Mouse (Mus musculus): ENCODE measurements at regions not wholly inside any gene's neighbourhood (a gene's known extent, or its start where the extent isn't known, plus 50 kb on each side); places are given as distances from the start of the nearest gene placed in this dataset.

GRCm38 (mm10) chr9:63087195-63087594, 61.6 kb downstream of the Skor1 start:
- no peak for DNase-seq
- intact Hi-C loops (cut with DNase I; ENCODE audit: low total_unique reads), result no loop called here

DNA sequence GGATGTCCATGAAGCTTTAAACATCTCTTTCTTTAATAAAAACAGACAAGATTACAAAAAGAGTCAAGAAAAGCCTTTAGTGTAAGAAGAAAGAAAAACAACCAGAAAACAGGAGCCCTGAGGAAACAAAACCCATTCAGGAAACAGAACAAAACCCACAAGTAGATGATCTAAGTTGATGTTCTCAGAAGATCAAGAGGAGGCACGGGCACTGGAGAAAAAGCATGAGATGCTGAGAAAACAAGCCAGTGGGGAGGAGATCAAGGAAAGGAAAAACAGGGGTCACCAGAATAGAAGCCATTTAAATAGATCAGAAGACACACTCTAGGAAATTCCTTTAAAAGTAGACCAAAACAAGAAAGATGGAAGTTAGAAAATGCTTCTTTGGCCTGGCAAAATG, 62.1 kb downstream of the Skor1 start:
- intact Hi-C loops (cut with DNase I; ENCODE audit: low total_unique reads), result no loop called here
- no peak for DNase-seq

- no peak for DNase-seq
- intact Hi-C loops (cut with DNase I; ENCODE audit: low total_unique reads), result no loop called here
Observed at GRCm38 (mm10) chr9:63082830-63083229, 65.9 kb downstream of the Skor1 start.

GRCm38 (mm10) chr9:63082311-63082710, 66.5 kb downstream of the Skor1 start:
- DNase-seq, result no peak
- intact Hi-C loops (cut with DNase I; ENCODE audit: low total_unique reads), result no loop called here

DNA sequence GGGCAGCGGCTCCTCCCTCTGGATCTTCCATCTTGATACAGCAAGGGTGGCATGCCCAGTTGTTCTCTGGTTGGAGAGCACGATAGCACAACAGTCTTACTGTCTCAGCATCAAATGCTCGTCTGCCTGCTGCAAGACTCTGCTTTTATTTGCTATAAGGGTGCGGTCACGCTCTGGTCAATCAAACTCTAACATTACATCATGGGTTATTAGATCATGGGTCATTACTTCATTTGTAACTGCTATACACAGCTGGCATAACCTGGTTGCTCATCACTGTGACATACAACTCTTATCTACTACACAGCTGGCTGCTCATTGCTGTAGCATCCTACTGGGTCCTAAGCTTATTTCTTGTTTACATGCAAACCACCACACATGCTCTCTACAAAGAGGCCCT, 68.4 kb downstream of the Skor1 start:
- no peak for DNase-seq
- intact Hi-C loops (cut with DNase I; ENCODE audit: low total_unique reads), result no loop called here

GRCm38 (mm10) chr9:63075252-63075651, 73.5 kb downstream of the Skor1 start:
- no peak for DNase-seq
- intact Hi-C loops (cut with DNase I; ENCODE audit: low total_unique reads), result no loop called here

GRCm38 (mm10) chr9:63074803-63075202, 74.0 kb downstream of the Skor1 start:
- intact Hi-C loops (cut with DNase I; ENCODE audit: low total_unique reads), result no loop called here
- DNase-seq, result no peak

DNA sequence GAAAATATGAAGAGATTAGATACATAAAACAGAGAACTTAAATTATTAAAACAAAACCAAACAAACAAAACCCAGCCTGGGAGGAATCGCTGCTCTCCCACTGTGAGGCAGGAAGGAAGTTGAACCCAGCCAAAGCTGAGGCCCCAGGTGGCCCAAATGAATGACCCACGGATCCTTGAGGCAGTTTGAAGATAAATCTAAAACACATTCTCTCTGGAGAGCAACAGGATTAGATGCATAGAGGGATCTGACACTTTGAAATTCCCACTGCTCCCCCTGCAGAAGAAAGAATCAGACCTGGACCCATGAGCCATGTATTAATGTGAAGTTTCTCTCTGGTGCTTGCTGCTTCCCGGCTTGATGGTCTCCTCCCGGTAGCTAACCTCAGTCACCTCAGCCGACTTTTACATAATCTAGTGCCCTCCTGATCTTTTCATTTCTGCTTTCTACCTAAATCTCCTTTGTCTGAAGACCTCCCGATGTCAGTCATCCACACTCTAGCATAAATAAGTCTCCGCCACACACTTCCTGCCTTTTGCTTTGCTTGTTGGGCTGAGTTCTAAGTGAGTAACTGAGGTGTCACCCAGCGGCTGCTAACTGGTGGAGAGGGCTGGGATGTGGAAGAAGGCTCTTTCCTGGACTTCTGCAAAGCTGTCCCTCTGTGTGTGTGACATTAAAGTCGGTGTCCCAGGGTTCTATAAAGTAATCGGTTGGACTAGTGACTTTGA, 74.6 kb downstream of the Skor1 start:
- intact Hi-C loops (cut with DNase I; ENCODE audit: low total_unique reads), result no loop called here
- DNase-seq, result no peak

- DNase-seq, result no peak
- intact Hi-C loops (cut with DNase I; ENCODE audit: low total_unique reads), result no loop called here
Observed at GRCm38 (mm10) chr9:63071032-63071431, 77.7 kb downstream of the Skor1 start.

GRCm38 (mm10) chr9:63069919-63070318, 78.8 kb downstream of the Skor1 start:
- intact Hi-C loops (cut with DNase I; ENCODE audit: low total_unique reads), result no loop called here
- no peak for DNase-seq

DNA sequence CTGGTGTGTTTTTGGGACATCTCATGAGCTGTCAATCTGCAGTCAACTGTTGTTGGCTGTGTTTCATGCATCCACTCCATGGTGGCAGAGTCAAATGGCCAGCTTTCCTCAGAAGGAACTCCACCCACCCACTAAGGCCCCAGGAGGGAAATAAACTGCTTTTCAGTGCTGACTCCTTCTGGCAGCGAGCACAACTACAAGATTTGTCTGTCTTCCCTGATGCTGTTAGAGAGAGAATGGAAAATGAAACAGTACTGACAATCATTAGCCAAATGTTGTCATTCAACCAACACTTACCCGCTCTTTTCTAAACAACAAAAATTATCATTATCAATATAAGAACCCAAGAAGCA, 79.3 kb upstream of the Pias1 start:
- no peak for DNase-seq
- intact Hi-C loops (cut with DNase I; ENCODE audit: low total_unique reads), result no loop called here

DNA sequence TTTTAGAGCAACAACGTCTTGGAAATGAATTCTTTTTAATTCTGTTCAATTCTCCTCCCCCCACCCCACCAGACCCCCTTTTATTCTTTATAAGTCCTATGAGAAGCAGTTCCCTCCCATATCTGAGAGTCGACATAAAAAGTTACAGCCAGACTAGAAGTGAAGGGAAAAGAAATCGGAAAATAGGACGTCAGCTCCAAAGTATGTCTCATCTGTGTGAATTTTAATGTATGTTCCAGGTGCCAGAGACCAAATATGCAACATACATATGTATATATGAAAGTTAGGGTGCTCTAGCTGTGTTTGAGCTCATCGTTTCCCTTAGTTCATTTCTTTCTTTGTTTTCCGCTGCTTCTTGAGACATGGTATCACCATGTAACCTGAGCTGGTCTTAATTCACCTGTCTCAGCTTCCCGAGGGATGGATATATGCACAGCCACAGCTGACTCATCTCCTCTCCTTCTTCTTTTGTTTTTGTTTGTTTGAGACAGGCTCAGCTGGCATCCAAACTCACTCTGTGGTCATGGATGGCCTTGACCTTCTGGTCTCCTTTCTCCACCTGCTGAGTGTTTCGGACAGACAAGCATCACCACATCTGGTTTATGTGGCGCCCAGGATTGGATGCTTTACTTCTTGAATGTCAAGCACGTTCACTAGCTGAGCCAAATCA, 78.8 kb upstream of the Pias1 start:
- no peak for DNase-seq
- intact Hi-C loops (cut with DNase I; ENCODE audit: low total_unique reads), result no loop called here

DNA sequence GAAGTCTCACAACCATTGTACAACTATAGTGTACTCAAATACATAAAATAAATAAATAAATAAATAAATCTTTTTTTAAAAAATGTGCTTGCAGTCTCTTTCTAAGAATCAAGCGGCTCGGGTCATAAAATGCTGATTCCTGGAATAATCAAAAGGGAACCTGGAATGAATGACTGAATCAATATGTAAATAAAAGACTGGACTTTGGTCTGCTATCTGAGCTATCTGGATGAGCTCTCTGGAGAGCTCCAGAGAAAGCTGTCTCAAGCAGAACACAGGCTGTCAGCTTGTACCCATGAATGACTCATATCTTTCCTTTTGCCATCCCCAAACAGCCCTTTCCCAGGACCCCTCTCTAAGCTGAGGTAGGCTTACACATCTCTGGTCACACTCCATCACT, 75.8 kb upstream of the Pias1 start:
- intact Hi-C loops (cut with DNase I; ENCODE audit: low total_unique reads), result no loop called here
- DNase-seq, result no peak

DNA sequence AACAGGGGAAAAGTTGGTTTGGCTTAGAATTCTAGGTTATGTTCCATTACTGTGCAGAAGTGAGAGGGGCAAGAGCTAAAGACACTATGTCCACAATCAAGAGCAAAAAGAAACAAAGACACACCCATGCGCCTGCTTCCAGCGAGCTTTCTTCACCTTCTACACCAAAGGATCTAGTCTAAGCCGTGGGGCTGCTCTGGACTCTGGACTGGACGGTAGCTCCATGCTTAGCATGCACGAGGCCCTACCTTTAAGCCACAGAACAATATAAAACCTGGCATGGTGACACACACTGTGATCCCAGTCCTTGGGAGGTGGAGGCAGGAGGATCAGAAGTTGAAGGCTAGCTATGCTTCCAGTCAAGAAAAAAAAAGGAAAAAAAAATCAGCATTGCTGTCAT, 73.0 kb upstream of the Pias1 start:
- DNase-seq, result no peak
- intact Hi-C loops (cut with DNase I; ENCODE audit: low total_unique reads), result no loop called here

DNA sequence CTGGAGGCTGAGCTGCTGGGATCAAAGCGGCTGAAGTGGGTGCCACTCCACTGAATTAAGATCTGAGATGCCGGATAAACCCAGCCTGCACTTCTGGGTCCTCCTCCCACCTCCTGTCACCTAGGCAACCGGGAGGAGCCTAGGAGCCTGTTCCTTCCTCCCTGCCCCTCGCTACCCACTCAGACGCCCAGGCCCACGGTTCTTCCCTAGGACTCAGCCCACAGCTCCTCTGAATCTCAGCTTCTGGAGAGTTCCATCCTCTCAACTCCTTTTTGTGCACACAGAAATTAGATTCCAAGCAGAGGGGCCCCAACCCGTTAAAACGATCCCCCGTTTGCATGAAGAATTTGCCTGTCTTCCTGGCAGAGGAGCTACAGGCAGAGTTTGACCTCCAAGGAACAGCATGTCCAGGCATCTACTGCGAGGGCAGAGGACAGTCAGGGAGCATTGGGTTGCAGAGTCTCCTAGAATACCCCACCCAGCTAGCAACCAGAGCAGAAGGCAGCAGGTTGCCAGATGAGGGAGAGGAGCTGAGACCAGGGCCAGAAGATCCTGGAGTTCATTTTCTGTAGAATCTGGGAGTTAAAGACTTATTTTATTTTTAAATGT, 71.6 kb upstream of the Pias1 start:
- peak; percentile 38 for DNase-seq
- intact Hi-C loops (cut with DNase I; ENCODE audit: low total_unique reads), result no loop called here

DNA sequence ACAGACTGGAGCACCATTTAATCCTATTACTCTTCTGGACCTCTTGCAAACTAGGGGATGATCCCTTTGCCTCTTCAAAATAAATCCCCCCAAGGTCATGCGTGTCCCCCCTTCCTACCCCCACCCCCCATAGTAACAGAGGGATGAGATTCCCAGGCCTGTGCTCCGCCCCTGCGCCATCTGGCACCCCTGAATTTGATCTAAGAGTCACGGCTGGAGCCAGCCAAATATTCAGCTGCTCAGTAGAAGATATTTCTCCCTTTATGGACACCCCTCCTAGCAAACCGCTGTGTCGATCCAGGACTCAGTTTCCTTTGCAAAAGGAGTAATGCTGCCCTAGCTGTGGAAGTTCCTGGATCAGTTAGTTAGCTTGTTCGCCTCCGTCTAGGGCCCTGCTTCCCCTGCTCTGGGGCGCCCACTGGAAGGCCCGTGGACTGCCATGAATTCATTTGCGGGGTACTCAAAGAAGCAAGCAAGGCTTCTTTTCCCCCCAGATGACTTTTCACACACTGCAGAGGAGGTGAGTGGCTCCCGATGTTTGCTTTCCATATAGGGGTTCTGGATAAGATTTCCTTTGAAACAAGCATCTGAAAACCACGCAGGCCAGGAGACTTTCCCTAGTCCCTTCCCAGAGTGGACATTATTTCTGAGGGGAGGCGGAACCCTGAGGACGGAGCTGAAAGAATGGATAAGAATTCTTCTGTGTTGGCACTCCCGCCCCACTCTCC, 70.9 kb upstream of the Pias1 start:
- DNase-seq, result no peak
- intact Hi-C loops (cut with DNase I; ENCODE audit: low total_unique reads), result no loop called here

- intact Hi-C loops (cut with DNase I; ENCODE audit: low total_unique reads), result no loop called here
- DNase-seq, result no peak
Observed at GRCm38 (mm10) chr9:63056695-63057349, 69.1 kb upstream of the Pias1 start.

DNA sequence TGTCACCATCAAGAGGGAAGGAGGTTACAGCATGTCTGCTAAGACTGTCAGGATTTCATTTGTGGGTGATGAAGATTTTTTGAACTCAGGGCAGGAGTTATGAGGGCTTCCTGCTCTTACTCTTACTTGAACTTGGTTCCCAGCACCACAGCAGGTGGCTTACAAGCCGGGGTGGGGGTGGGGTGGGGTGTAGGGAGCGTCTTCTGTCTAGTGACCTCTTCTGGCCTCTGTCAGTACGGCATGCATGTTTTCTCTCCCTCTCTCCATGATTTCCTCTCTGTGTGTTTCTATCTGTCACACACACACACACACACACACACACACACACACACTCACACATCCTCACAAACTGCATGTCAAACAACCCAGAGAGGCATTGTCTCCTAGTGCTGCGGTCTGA, 64.5 kb upstream of the Pias1 start:
- intact Hi-C loops (cut with DNase I; ENCODE audit: low total_unique reads), result no loop called here
- DNase-seq, result no peak

DNA sequence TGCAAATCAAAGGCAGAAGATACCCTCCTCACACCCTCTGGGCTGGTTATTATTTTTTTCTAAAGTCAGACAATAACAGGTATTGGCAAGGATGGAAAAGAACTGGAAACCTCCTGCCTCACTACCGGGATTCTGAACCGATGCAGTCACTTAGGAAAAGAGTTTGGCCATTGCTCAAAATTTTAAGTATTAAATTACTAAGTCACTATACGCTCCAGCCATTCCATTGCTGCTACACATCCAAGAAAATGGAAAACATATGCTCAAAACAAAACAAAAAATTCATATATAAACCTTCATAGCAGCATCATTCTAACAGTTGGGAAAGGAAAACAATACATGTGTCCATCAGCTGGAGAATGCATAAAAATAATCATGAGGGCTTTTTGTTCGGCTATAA, 63.9 kb upstream of the Pias1 start:
- DNase-seq, result no peak
- intact Hi-C loops (cut with DNase I; ENCODE audit: low total_unique reads), result no loop called here

GRCm38 (mm10) chr9:63049290-63049689, 61.6 kb upstream of the Pias1 start:
- intact Hi-C loops (cut with DNase I; ENCODE audit: low total_unique reads), result no loop called here

More at GRCm38 (mm10) chr9:63049290-63049689, 61.6 kb upstream of the Pias1 start:
- DNase-seq, result no peak

All from gastrocnemius, postnatal 14 days (tissue).